Mouse (Mus musculus) embryonic facial prominence, embryonic 15.5 days (tissue): ENCODE results near the gene Lmtk2. TPM values are rescaled to one million over a fixed set of nuclear protein-coding genes. Genes with fewer than 3 reads are reported as not detected.

Source experiments
- polyA plus RNA-seq: library from polyadenylated mRNA; unstranded; fragments of >200 nt; fragmentation: Nextera tagmentation; extraction: Ambion mirVana; gene quantifications from 2 replicates; pipeline ENCODE4 v1.2.1, GENCODE M21; 2015

Gene Lmtk2
- polyA plus RNA-seq, 1 experiment from 2014 or later = 4.5 TPM

Other genes starting within 250 kb of the Lmtk2 start
- 0.30 and 0.33 TPM in 2 replicates for gene Ankrd61, start 202.8 kb upstream of the Lmtk2 start, polyA plus RNA-seq
- gene Aimp2, start 190.6 kb upstream of the Lmtk2 start, polyA plus RNA-seq = 85.4 and 91.4 TPM in 2 replicates
- gene Pms2, start 190.5 kb upstream of the Lmtk2 start, polyA plus RNA-seq = 24.5 and 27.1 TPM in 2 replicates
- 0.59 and 0.89 TPM in 2 replicates for gene Gm42421, start 172.3 kb upstream of the Lmtk2 start, polyA plus RNA-seq
- gene Rsph10b, start 167.4 kb upstream of the Lmtk2 start, polyA plus RNA-seq = 2.3 and 6.7 TPM in 2 replicates
- gene Ccz1, start 85.6 kb upstream of the Lmtk2 start, polyA plus RNA-seq = 65.2 and 73.1 TPM in 2 replicates
- gene Ocm, start 73.8 kb upstream of the Lmtk2 start, polyA plus RNA-seq = 1.5 and 2.2 TPM in 2 replicates
- gene Bhlha15, start 89.8 kb downstream of the Lmtk2 start, polyA plus RNA-seq = 0.74 and 0.79 TPM in 2 replicates
- gene Tecpr1, start 123.2 kb downstream of the Lmtk2 start, polyA plus RNA-seq = 25.9 and 26.1 TPM in 2 replicates
- 112 and 118 TPM in 2 replicates for gene Bri3, start 144.0 kb downstream of the Lmtk2 start, polyA plus RNA-seq